Mouse (Mus musculus) gastrocnemius, postnatal 14 days (tissue): ENCODE measurements around the gene Gas2l2. TPM values are rescaled to one million over a fixed set of nuclear protein-coding genes. Genes with fewer than 3 reads are reported as not detected.

Experiments used
- DNase-seq: peaks from one replicate; pipeline ENCODE4 v3.0.0; 2021; ENCODE audit warnings: mixed read lengths
- intact Hi-C: fragments of 180-260 bp; cut with DNase I; formaldehyde crosslinking; loops from one replicate; pipeline ENCODE4 v1.15.1; 2025; ENCODE audit warnings: low total_unique reads
- total RNA-seq, 2 experiments: library from RNA; stranded (reverse); gene quantifications; 2 replicates each; pipeline ENCODE4 v1.2.3; 2021

The Gas2l2 gene
- total RNA-seq, 2 experiments from 2014 or later: not detected

DNA sequence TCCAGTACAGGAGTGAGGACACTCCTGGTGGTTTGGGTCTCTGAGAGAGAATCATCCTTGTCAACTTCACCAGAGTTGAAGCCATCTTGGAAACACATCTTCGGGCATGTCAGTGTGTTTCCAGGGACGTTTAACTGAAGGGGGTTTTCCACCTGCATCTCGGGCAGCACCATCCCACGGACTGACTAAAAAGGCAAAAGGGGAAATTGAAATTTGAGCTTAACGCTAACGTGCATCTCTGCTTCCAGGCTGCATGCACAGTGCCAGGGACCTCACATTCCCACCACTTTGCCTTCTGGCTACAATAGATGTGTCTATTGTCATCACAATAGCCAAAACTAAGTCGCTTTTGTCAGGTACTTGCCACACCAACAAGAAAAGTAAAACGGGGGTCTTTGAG lies 21.0 kb downstream of the Gas2l2 start:
- intact Hi-C loops: no loop called here
- no peak for DNase-seq

DNA sequence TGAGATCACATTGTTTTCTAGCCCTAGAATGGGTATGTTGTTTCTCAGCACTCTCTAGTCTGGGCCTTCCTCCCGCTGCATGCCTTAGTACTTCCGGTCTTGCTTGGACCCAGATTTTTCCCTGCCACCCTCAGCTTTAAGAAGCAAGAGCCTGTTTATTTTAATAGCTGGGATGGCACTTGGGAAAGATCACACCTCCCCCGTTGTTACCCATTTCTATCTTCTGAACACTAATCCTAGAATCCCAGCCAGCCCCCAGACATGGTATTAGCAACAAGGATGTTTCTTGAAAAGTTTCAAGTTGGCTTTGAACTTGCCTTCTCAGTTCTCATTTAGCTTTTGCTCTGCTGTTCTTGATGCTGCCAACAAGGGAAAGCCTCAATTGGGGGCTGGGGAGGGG lies 22.9 kb downstream of the Gas2l2 start:
- intact Hi-C loops: no loop called here
- DNase-seq: no peak

GRCm38 (mm10) chr11:83403787-83404186 lies 25.5 kb downstream of the Gas2l2 start:
- intact Hi-C loops: no loop called here
- DNase-seq: no peak

GRCm38 (mm10) chr11:83398724-83399123 lies 30.5 kb downstream of the Gas2l2 start:
- intact Hi-C loops: no loop called here
- DNase-seq: no peak

DNA sequence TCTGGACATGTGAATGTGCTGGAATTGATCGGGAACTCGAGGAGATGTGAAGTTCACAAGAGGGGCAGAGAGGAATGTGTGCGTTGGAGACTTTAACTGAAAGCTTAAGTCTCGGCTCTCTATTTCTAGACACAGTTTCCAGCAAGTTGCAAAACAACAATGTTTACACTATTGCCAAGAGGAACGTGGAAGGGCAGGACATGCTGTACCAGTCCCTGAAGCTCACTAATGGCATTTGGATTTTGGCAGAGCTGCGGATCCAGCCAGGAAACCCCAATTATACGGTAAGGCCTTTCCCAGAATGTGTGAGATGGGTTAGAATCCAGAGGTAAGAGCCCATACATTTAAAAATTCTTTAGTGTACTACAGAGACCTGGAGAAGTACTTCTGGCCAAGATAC lies 31.6 kb downstream of the Gas2l2 start:
- intact Hi-C loops: no loop called here
- no peak for DNase-seq

GRCm38 (mm10) chr11:83394802-83395439 lies 34.3 kb downstream of the Gas2l2 start:
- no peak for DNase-seq
- intact Hi-C loops: no loop called here

- intact Hi-C loops: no loop called here
- no peak for DNase-seq
Measured at GRCm38 (mm10) chr11:83393062-83393461, 36.2 kb downstream of the Gas2l2 start.

GRCm38 (mm10) chr11:83383532-83383887 lies 45.7 kb downstream of the Gas2l2 start:
- DNase-seq: no peak
- intact Hi-C loops: no loop called here

GRCm38 (mm10) chr11:83382876-83383531 lies 46.3 kb downstream of the Gas2l2 start:
- DNase-seq: no peak
- intact Hi-C loops: no loop called here

GRCm38 (mm10) chr11:83379745-83380341 lies 49.4 kb downstream of the Gas2l2 start:
- DNase-seq: no peak
- intact Hi-C loops: no loop called here

Other genes with a start within 250 kb of the Gas2l2 start
- under 1 TPM; 0.66 to 0.96 TPM for gene Slfn3, start 238.1 kb downstream of the Gas2l2 start, total RNA-seq
- not detected for gene Slfn14, start 142.7 kb downstream of the Gas2l2 start, total RNA-seq
- gene Ap2b1, start 130.4 kb downstream of the Gas2l2 start, total RNA-seq: 10 to 100 TPM; 34.3 to 35.7 TPM
- 10 to 100 TPM; 11.1 to 13.8 TPM for gene Pex12, start 126.9 kb downstream of the Gas2l2 start, total RNA-seq
- under 1 TPM; 0.31 to 0.45 TPM for gene Rasl10b, start 20.3 kb downstream of the Gas2l2 start, total RNA-seq
- not detected for gene 1700020L24Rik, start 8.2 kb upstream of the Gas2l2 start, total RNA-seq
- gene Mmp28, start 33.6 kb upstream of the Gas2l2 start, total RNA-seq: 1 to 10 TPM; 3.7 to 4.0 TPM
- gene Taf15, start 43.6 kb upstream of the Gas2l2 start, total RNA-seq: 10 to 100 TPM; 22.5 to 24.5 TPM
- not detected for gene Heatr9, start 92.7 kb upstream of the Gas2l2 start, total RNA-seq
- not detected for gene Ccl5, start 101.1 kb upstream of the Gas2l2 start, total RNA-seq
- gene Ccl9, start 149.2 kb upstream of the Gas2l2 start, total RNA-seq: 1 to 10 TPM; 4.1 to 5.9 TPM
- gene Ccl6, start 163.6 kb upstream of the Gas2l2 start, total RNA-seq: 1 to 10 TPM; 2.7 to 2.9 TPM
- gene Rpl9-ps1, start 216.2 kb upstream of the Gas2l2 start, total RNA-seq: not detected
- not detected for gene Ccl3, start 219.9 kb upstream of the Gas2l2 start, total RNA-seq
- gene Ccl4, start 233.1 kb upstream of the Gas2l2 start, total RNA-seq: not detected